Mouse (Mus musculus) left cerebral cortex, postnatal 36 days (tissue): Measurements from ENCODE around the gene Acad9. TPM values are rescaled to one million over a fixed set of nuclear protein-coding genes. Genes with fewer than 3 reads are reported as not detected.
"Not testable (repeated sequence)": the region's sequence is repeated elsewhere in the genome, so short reads cannot be mapped to it uniquely, and the experiment has no call there.

Experiments used
- DNase-seq, 2 experiments: peaks; one replicate each; pipeline ENCODE4 v3.0.0; 2021 to 2022; ENCODE audit warnings: low spot score in 2 of 2, mixed read lengths in 1 of 2
- intact Hi-C: fragments of 180-260 bp; cut with DNase I; formaldehyde crosslinking; loops from one replicate; pipeline ENCODE4 v1.15.1; 2025
- total RNA-seq, 2 experiments: library from RNA; stranded (reverse); gene quantifications; 2 replicates each; pipeline ENCODE4 v1.2.3; 2021

The Acad9 gene
- total RNA-seq, 2 experiments from 2014 or later: 43.8 to 48.4 TPM

DNA sequence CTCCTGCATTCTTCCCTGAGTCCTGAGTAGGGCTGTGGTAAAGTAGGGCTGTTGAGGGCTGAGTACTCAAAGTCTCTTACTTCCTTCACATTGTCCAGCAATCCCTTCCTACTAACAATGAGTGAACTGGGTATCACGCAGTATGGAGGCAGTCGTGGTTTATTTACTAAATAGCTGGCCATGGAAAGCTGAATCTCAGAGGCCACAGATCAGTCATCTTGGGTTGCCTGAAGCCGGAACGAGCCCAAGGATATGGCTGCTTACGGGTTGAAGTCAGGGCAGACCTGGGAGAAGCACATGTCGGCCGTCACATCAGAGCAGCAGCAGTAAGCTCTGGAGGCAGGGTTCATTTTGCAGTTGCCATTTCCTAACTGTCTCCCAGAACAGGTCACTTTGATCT is 17.6 kb downstream of the Acad9 start:
- intact Hi-C loops: no loop called here

DNA sequence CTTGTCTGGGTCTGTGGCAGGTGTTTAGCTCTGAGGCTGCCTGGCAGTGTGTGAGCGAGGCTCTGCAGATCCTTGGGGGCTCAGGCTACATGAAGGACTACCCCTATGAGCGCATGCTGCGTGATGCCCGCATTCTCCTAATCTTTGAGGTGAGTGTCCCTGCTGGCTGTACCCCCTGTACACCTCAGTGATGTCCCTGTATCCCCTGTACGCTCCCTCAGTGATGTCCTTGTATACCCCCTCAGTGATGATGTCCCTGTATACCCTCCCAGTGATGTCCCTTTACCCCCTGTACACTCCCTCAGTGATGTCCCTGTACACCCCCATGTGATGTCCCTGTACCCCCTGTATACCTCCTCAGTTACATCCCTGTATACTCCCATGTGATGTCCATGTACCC is 19.6 kb downstream of the Acad9 start:
- intact Hi-C loops: no loop called here
- DNase-seq: no peak

More for the DNA sequence above, 17.6 kb downstream of the Acad9 start:
- no peak for DNase-seq

DNA sequence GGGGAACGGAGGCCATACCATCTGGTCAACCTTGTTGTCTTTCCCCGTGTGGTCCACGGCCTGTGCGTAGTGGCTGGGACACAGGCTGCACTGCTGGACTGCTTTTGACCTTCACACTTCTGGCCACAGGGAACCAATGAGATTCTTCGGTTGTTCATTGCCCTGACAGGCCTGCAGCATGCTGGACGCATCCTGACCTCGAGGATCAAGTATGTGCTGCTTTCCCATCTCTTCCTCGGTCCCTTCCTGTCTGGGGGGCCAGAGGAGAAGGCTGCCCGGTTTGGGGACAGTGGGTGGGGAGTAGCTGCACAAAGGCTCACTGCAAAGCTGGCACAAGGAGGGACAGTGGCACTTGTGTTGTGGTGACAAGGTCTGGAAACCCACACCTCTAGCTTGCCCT is 21.8 kb downstream of the Acad9 start:
- intact Hi-C loops: no loop called here
- DNase-seq: peak in 1 of 2 experiments; percentile 1

DNA sequence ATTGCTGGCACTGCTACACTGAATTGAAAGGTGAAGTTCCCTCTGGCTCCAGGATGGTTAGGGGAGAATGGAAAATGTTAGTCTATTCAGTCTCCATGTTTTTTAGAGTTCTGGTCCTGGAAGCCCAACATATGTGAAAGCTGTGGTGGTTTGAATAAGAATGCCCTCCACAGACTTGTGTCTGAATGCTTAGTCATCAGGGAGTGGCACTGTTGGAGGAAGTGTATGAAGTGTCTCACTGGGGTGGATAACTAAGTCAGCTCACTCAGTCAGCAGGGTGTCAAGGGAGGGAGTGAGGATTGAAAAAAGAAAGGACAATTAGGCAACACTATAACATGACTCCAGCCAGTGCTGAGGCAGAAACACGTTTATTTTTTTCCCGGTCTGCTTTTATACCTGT is 29.6 kb downstream of the Acad9 start:
- intact Hi-C loops: no loop called here
- no peak for DNase-seq

DNA sequence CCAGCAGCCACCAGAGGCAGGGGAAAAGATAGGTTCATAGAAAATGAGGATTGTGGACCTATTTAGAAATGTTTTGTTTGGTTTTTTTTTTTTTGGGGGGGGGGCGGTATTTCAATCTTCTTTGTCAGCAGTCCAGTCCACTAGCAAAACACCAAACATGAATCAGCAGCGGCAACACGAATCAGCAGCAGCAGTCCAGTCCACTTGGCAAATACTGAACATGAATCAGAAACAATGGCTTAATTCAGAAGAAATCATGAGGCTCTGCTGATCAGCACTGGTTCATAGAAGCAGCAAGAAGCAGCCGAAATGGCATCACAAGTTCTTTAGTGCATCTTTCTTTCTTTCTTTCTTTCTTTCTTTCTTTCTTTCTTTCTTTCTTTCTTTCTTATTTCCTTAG is 50.3 kb downstream of the Acad9 start:
- intact Hi-C loops: no loop called here
- no peak for DNase-seq

DNA sequence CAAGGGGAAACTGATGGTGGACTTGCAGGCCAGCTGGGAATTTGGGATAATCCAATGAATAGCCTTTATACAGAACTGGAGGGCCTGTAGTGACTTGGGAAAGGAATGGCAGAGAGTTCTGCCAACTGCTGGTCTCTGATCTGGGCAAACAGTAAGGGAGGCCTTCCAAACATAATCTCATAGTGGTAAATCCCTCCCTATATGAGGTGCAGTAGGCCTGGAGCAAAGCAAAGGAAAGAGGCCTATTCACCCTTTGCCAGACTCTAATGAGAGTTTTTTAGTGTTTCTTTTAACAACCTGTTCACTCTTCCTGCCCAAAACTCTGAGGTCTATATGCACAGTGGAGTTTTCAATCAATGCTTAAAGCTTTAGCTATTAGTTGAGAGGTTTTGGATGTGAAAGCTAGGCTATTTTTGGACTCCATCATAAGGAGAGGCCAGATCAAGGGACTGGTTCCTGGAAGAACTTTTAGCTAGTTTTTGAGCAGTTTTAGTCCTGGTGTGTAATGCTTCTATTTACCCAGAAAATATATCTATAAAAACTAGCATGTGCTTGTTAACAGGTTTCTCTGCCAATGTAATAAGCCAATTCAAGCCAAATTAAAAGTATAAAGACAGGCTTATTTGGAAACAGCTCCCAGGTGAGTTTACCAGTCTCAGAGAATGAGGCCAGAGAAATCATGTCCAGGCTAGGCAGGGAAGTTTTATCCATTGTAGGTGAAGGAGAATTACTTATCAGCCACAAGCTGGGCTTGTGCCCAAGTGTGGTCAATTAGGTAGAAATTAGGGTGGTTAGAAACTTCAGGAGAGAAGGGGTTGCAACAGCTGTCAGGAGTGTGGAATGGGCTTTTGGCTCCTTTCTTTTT is 54.1 kb downstream of the Acad9 start:
- intact Hi-C loops: no loop called here
- no peak for DNase-seq

DNA sequence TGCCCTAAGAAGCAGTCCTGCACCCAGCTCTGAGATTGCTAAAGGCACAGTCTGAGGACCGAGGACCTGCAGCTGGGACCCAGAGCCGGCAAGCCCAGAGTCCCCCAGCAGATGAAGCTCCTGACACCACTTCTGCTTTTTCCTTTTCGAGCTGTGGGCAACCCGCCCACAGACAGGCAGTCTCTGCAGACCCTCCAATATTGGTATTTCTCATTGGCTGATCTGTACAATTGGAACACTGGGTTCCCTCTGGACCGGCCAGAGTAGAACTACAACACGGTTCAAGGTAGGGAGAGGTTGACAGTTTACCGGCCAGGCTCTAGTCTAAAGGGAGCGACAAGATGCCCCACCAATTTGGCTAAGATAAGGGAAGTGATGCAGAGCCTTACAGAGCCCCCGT is 60.4 kb downstream of the Acad9 start:
- intact Hi-C loops, DNase-seq: not testable (repeated sequence)

DNA sequence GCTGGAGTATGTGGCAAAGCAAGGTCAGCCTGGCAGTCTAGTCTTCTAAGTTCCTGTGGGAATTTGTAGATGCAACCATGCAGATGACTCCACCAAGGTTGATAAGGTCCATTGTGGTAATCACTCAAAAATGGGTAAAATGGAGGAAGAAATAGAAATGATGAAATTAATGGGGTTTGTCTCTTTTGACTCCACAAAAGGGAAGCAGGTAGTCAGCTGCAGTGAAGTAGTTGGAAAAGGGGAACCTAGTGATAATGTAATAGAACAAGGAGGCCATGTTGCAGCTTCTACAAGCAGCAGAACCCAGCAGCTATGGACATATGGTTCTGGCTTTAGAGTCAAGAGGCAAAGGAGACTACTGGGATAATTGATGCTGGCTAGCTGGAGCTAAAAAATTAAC is 70.4 kb downstream of the Acad9 start:
- intact Hi-C loops: no loop called here
- DNase-seq: no peak

DNA sequence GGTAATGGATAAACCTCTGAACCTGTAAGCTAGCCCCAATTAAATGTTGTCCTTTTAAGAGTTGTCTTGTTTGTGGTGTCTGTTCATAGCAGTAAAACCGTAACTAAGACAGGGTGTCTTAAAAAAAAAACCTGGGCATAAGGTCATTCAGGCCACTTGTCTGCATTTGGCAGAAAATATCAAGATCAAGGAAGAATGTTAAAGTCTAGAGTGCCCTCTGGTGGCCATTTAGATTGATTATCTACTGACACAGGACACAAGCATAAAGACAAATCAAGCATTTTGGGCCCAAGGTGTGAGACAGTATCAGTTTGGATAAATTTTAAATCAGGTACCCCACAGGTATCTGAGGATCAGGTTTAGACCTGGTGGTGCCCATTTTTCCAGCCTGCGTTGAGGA is 71.8 kb downstream of the Acad9 start:
- no peak for DNase-seq
- intact Hi-C loops: no loop called here

DNA sequence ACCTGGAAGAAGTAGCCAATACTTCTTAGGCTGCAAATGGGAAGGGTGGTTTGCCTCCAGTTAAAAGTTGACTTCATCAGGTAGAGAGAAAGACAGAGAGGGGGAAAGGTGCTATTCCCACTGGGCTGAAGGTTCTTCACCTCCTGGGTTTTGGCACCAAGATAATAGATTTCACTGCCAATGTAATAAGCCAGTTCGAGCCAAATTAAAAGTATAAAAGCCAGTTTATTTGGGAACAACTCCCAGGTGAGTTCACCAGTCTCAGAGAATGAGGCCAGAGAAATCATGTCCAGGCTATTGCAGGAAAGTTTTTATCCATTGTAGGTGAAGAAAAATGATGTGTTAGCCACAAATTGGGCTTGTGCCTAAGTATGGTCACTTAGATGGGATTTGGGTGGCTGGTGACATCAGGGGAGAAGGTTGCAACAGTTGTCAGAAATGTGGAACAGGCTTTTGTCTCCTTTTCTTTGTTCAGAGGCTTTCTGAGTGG is 72.4 kb downstream of the Acad9 start:
- no peak for DNase-seq
- intact Hi-C loops: no loop called here

DNA sequence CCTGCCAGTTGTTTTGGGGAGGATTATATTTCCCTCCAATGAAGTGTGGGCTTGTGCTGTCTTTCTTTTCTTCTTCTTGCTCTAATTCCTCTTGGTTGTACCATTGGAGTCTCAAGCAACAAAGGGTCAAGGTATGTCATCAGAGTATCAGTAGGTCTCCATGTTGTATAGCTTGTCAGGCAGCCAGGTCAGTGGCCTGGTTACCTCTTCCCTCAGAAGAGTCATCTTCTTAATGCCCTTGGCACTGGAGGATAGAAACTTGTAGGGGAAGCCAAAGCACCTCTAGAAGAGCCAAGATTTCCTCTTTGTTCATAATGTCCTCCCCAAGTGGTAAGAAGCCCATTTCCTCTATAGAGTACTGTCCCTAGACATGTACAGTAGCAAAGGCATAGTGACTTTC is 73.2 kb downstream of the Acad9 start:
- DNase-seq: no peak
- intact Hi-C loops: no loop called here

Other genes starting within 250 kb of the Acad9 start
- 10 to 100 TPM; 65.6 to 73.5 TPM for gene Dcun1d1, start 128.5 kb upstream of the Acad9 start, total RNA-seq
- 10 to 100 TPM; 26.8 to 46.7 TPM for gene Mccc1, start 65.3 kb upstream of the Acad9 start, total RNA-seq
- not detected for gene Ccdc144b, start 12.4 kb upstream of the Acad9 start, total RNA-seq
- 10 to 100 TPM; 17.1 to 20.4 TPM for gene D3Ertd254e, start 85.0 kb downstream of the Acad9 start, total RNA-seq
- gene Qrfpr, start 156.3 kb downstream of the Acad9 start, total RNA-seq: 1 to 10 TPM; 5.1 to 5.2 TPM